Mouse (Mus musculus) liver (tissue): ENCODE results near the gene Ppef2.

Experiments used
- DNase-seq: peaks from one replicate; pipeline ENCODE4 v3.0.0-alpha.2; 2020; ENCODE audit warnings: mixed read lengths

The Ppef2 gene

DNA sequence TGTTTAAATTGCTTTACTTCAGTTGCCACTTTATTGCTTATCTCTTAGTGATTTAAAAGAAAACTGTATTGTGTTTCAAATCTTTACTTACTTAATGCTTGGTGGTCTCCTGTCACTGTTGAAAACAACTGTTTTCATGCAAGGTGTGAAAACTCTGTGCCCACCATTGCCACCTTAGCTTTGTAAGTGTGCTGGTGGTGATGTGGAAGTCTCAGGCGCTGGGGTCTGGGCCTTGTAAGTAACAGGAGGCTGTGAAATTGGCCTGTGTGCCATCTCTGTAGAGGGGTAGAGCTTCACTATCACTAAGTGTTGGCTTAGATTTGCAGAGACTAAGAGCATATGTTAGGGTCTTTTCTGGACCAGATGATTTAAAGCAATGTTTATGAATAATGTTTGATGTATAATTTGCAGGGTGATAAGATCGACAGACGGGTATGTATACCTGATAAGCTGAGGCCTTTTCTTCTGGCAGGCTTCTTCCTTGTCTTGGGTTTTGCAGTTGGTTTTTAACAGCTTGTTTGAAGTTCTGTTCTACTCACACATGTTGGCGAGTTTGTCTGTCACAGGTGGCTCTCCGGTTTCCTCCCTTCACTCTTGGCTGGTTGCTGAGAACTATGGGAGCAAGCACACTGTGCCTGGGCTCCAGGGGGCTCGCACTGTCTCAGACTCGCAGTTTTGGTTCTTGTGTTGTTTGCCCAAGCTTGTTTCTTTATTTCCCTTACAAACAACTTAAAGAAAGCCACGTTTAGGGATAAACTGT is 72.8 kb downstream of the Ppef2 start:
- no peak for DNase-seq
